Comparison of ENCODE assay signal across 8 mouse cellular contexts in the genomic region with DNA sequence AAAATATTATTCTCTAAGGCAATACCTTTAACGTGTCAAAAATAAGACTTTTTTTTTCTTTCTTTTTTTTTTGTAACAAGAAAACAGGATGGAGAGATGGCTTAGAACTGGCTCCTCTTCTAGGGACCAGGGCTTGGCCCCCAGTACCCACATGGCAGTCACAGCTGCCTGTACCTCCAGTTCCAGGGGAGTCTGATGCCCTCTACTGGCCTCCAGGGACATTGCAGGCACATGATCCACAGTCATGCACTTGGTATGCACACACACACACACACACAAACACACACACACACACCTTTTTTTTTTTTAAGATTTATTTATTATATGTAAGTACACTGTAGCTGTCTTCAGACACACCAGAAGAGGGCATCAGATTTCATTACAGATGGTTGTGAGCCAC. TPM values are rescaled to one million over a fixed set of nuclear protein-coding genes. Genes with fewer than 3 reads are reported as not detected.
A peak's percentile ranks its signal among the peaks of the same experiment; 100 is the strongest.
DNase-seq lines count a peak whose midpoint lies in the region; ATAC-seq and TF ChIP-seq lines count a peak whose summit lies in the region.

No protein-coding gene starts in this region.

- ATAC-seq in liver, embryonic 11.5 days (replicated peaks; ENCODE audit: low FRiP score): no peak
- no peak for ATAC-seq in Patski
- no peak for ATAC-seq in liver, embryonic 14.5 days (ENCODE audit: insufficient read depth)

- H3K27me3 ChIP-seq in liver, adult 2 months (ENCODE audit: control insufficient read depth, insufficient read depth, low read length): no peaks in the 10 kb centered on the region
- no peaks in the 10 kb centered on the region for H3K27me3 ChIP-seq in liver, embryonic 11.5 days (replicated peaks; ENCODE audit: control insufficient read depth, insufficient read depth, low read length)
- H3K27me3 ChIP-seq in CH12.LX (replicated peaks) (no peaks in the 10 kb centered on the region), Patski (no peaks in the 10 kb centered on the region)
- no peaks in the 10 kb centered on the region for H3K27me3 ChIP-seq in liver, embryonic 14.5 days (ENCODE audit: control insufficient read depth, insufficient read depth, low read length)

- no peaks in the 10 kb centered on the region for H3K4me1 ChIP-seq in liver, adult 2 months (ENCODE audit: control insufficient read depth, insufficient read depth, low read length)
- H3K4me1 ChIP-seq in liver, embryonic 11.5 days (replicated peaks; ENCODE audit: control insufficient read depth, insufficient read depth, low read length): peaks cover 3% of the 10 kb centered on the region; the same call in 1 of the 2 replicates
- H3K4me1 ChIP-seq in CH12.LX (ENCODE audit: control insufficient read depth in 1 of 2, insufficient read depth in 2 of 2): peaks cover 3 to 15% of the 10 kb centered on the region in 2 experiments; a peak in 3 of 4 replicates
- no peaks in the 10 kb centered on the region for H3K4me1 ChIP-seq in liver, embryonic 14.5 days (replicated peaks; ENCODE audit: control insufficient read depth in 2 of 2, insufficient read depth in 2 of 2, low read length in 1 of 2)

- DNase-seq in liver, adult 2 months (ENCODE audit: extremely low read depth, low read depth, low spot score): no peak
- no peak for DNase-seq in liver, embryonic 11.5 days (ENCODE audit: low spot score)
- DNase-seq in CH12.LX (ENCODE audit: extremely low read depth) (peak; percentile 35), Patski (ENCODE audit: low read depth, low spot score) (no peak)
- peak in 1 of 3 experiments; percentile 33 for DNase-seq in liver, embryonic 14.5 days (ENCODE audit: low read depth in 3 of 3, low spot score in 3 of 3)
- no peak for DNase-seq in adrenal gland, postnatal 14 days
- DNase-seq in gastrocnemius, adult 8-10 months (ENCODE audit: low spot score in 2 of 2): no peak
- DNase-seq in layer of hippocampus, postnatal 10 days (ENCODE audit: low spot score in 2 of 2): no peak

- CTCF ChIA-PET in Patski (lab: Charles Lee): interaction anchor here (1.3 kb wide), 1 partner anchor 50 kb away, joined by 4 read pairs; no protein-coding TSS in a partner anchor

- dilution Hi-C loops in CH12.LX (cut with MboI; ENCODE audit: extremely low pct_ligation_motif_present, extremely low pct_unique_long_range_greater_than_20kb, low sequenced_read_pairs): no loop called here

- peak; percentile 81 for TF ChIP-seq CTCF in liver, adult 2 months (IDR thresholded peaks at IDR 0.05; ENCODE audit: low read depth, low read length)
- TF ChIP-seq CTCF in CH12.LX (conservative IDR thresholded peaks at IDR 0.05 in 1 of 2, IDR thresholded peaks at IDR 0.05 in 1 of 2; ENCODE audit: low read depth in 2 of 2, low read length in 2 of 2) (peak in 1 of 2 experiments; percentile 59; a peak in 2 of 4 replicates), Patski (IDR thresholded peaks at IDR 0.05) (peak; percentile 71)
- TF ChIP-seq CTCF in liver, embryonic 14.5 days (IDR thresholded peaks at IDR 0.05; ENCODE audit: low read depth): peak; percentile 90

- H3K9me3 ChIP-seq in liver, embryonic 11.5 days (ENCODE audit: control insufficient read depth, low read length): no peaks in the 10 kb centered on the region
- H3K9me3 ChIP-seq in CH12.LX (replicated peaks; ENCODE audit: low read length): no peaks in the 10 kb centered on the region
- no peaks in the 10 kb centered on the region for H3K9me3 ChIP-seq in liver, embryonic 14.5 days (ENCODE audit: control insufficient read depth, low read length)

- no peak overlapping the region for H3K9ac ChIP-seq in liver, adult 2 months (ENCODE audit: low read depth, low read length)
- no peak overlapping the region for H3K9ac ChIP-seq in liver, embryonic 11.5 days (ENCODE audit: low read depth, low read length)
- H3K9ac ChIP-seq in CH12.LX (ENCODE audit: insufficient read depth, low read depth): no peak overlapping the region
- no peak overlapping the region for H3K9ac ChIP-seq in liver, embryonic 14.5 days (replicated peaks)

- peak; percentile 49 for TF ChIP-seq RAD21 in CH12.LX (IDR thresholded peaks at IDR 0.05; ENCODE audit: low read depth, low read length)

- WGBS in liver, adult 2 months: 98% methylated on average over 1 of the region's 1 CpGs
- 88% methylated on average over 1 of the region's 1 CpGs for WGBS in liver, embryonic 11.5 days
- 75% methylated on average over 1 of the region's 1 CpGs for WGBS in liver, embryonic 14.5 days (ENCODE audit: insufficient replicate concordance)

- peaks cover 8% of the 10 kb centered on the region for H3K36me3 ChIP-seq in liver, adult 2 months (ENCODE audit: control insufficient read depth, insufficient read depth, low read length)
- H3K36me3 ChIP-seq in liver, embryonic 11.5 days (ENCODE audit: control insufficient read depth, insufficient read depth, low read length): peaks cover 17% of the 10 kb centered on the region
- peaks cover 22 to 54% of the 10 kb centered on the region in 2 experiments for H3K36me3 ChIP-seq in CH12.LX (replicated peaks in 1 of 2; ENCODE audit: control insufficient read depth in 1 of 2, insufficient read depth in 1 of 2, low read length in 1 of 2)
- H3K36me3 ChIP-seq in liver, embryonic 14.5 days (replicated peaks; ENCODE audit: control insufficient read depth, insufficient read depth, low read depth): no peaks in the 10 kb centered on the region; the same call in 1 of the 2 replicates

- no peak overlapping the region; the same call in 1 of the 2 replicates for H3K4me3 ChIP-seq in liver, adult 2 months (ENCODE audit: insufficient read depth, low read depth, low read length)
- H3K4me3 ChIP-seq in liver, embryonic 11.5 days (ENCODE audit: low read depth, low read length): no peak overlapping the region
- no peak overlapping the region for H3K4me3 ChIP-seq in CH12.LX (replicated peaks in 1 of 3; ENCODE audit: low read depth in 2 of 3, low read length in 2 of 3, poor library complexity in 1 of 3)
- H3K4me3 ChIP-seq in liver, embryonic 14.5 days (ENCODE audit: insufficient read depth in 1 of 2, low read depth in 2 of 2, low read length in 2 of 2): no peak overlapping the region

- H3K27ac ChIP-seq in liver, adult 2 months (replicated peaks; ENCODE audit: insufficient read depth, low read depth, low read length): no peak overlapping the region
- H3K27ac ChIP-seq in liver, embryonic 11.5 days (ENCODE audit: low read depth, low read length): no peak overlapping the region
- H3K27ac ChIP-seq in CH12.LX (ENCODE audit: insufficient read depth, low read depth): no peak overlapping the region
- no peak overlapping the region for H3K27ac ChIP-seq in liver, embryonic 14.5 days

- in situ Hi-C loops in CH12.LX (cut with MboI; ENCODE audit: low pct_ligation_motif_present, low pct_unique_long_range_greater_than_20kb, low sequenced_read_pairs) (no loop called here), Patski (cut with MboI; ENCODE audit: low pct_unique_long_range_greater_than_20kb) (no loop called here)

- TF ChIP-seq POLR2A in liver, adult 2 months (IDR thresholded peaks at IDR 0.05; ENCODE audit: extremely low read depth, insufficient read depth, low read length): no peak
- TF ChIP-seq POLR2A in CH12.LX (IDR thresholded peaks at IDR 0.05; ENCODE audit: low read depth, low read length): no peak

- no peaks in the 10 kb centered on the region for H3K79me2 ChIP-seq in liver, adult 2 months (ENCODE audit: control insufficient read depth, insufficient read depth, low read length)
- H3K79me2 ChIP-seq in CH12.LX (replicated peaks; ENCODE audit: control insufficient read depth, extremely low read depth, insufficient read depth, poor library complexity, severe bottlenecking): no peaks in the 10 kb centered on the region

- POLR2A ChIA-PET in Patski (lab: Charles Lee): interaction anchor here (0.7 to 2.5 kb wide), 2 partner anchors 12 to 731 kb away, joined by 3 to 8 read pairs; no protein-coding TSS in a partner anchor

- H3K4me2 ChIP-seq in liver, embryonic 11.5 days: no peak overlapping the region
- no peak overlapping the region for H3K4me2 ChIP-seq in CH12.LX (ENCODE audit: insufficient read depth, low read depth, poor library complexity, severe bottlenecking)
- H3K4me2 ChIP-seq in liver, embryonic 14.5 days (ENCODE audit: low read depth): no peak overlapping the region

- TF ChIP-seq EP300 in CH12.LX (IDR thresholded peaks at IDR 0.05; ENCODE audit: low read length): no peak
- TF ChIP-seq EP300 in liver, embryonic 14.5 days (IDR thresholded peaks at IDR 0.05; ENCODE audit: low read depth): no peak

RNA-seq across cellular contexts. Expression of a gene that starts 20.5 kb away (rescaled TPM):
- 8.3 and 8.6 TPM in 2 replicates for total RNA-seq in liver, adult 2 months (2014; rRNA removed)
- polyA plus RNA-seq in liver, adult 2 months (2012; rRNA removed): 8.2 and 9.8 TPM in 2 replicates
- polyA plus RNA-seq in liver, embryonic 11.5 days (2014; fragmentation: Nextera tagmentation; extraction: Ambion mirVana): 28.1 and 28.3 TPM in 2 replicates
- 14.6 and 15.3 TPM in 2 replicates for total RNA-seq in CH12.LX (2012; rRNA removed)
- total RNA-seq in CH12.LX (2014; rRNA removed): 12.9 and 13.3 TPM in 2 replicates
- 22.5 and 23.1 TPM in 2 replicates for polyA plus RNA-seq in CH12.LX (2012; ENCODE audit: insufficient read length, low read depth)
- polyA plus RNA-seq in Patski (2021): 66.2 TPM
- 6.0 and 9.2 TPM in 2 replicates for polyA plus RNA-seq in liver, embryonic 14.5 days (2012; rRNA removed)
- polyA plus RNA-seq in liver, embryonic 14.5 days (2014; fragmentation: Nextera tagmentation; extraction: Ambion mirVana): 11.5 and 13.5 TPM in 2 replicates
- total RNA-seq in adrenal gland, postnatal 14 days (2021): 34.8 and 38.5 TPM in 2 replicates
- 10 to 100 TPM; 26.1 to 30.2 (median 28.2) TPM for total RNA-seq in gastrocnemius, adult 8-10 months (2022)
- 100 to 1,000 TPM; 140 to 141 TPM for total RNA-seq in layer of hippocampus, postnatal 10 days (2021)

RNA-seq across cellular contexts. Expression of a gene that starts 30.5 kb away (rescaled TPM):
- total RNA-seq in liver, adult 2 months (2014; rRNA removed): 11.9 and 15.9 TPM in 2 replicates
- polyA plus RNA-seq in liver, adult 2 months (2012; rRNA removed): 4.3 and 5.0 TPM in 2 replicates
- polyA plus RNA-seq in liver, embryonic 11.5 days (2014; fragmentation: Nextera tagmentation; extraction: Ambion mirVana): 59.2 and 66.1 TPM in 2 replicates
- total RNA-seq in CH12.LX (2012; rRNA removed) (334 and 519 TPM in 2 replicates), CH12.LX (2014; rRNA removed) (516 and 530 TPM in 2 replicates)
- polyA plus RNA-seq in CH12.LX (2012; ENCODE audit: insufficient read length, low read depth) (154 and 189 TPM in 2 replicates), Patski (2021) (not detected)
- polyA plus RNA-seq in liver, embryonic 14.5 days (2012; rRNA removed): 23.3 and 23.7 TPM in 2 replicates
- 73.2 and 82.6 TPM in 2 replicates for polyA plus RNA-seq in liver, embryonic 14.5 days (2014; fragmentation: Nextera tagmentation; extraction: Ambion mirVana)
- total RNA-seq in adrenal gland, postnatal 14 days (2021): 41.1 and 64.5 TPM in 2 replicates
- total RNA-seq in gastrocnemius, adult 8-10 months (2022): 10 to 100 TPM in 1 of 4 experiments, 1 to 10 TPM in 3; 7.1 to 11.8 (median 8.6) TPM
- total RNA-seq in layer of hippocampus, postnatal 10 days (2021): 10 to 100 TPM in 1 of 2 experiments, 1 to 10 TPM in 1; 9.3 to 10.3 TPM

RNA-seq across cellular contexts. Expression of a gene that starts 44.3 kb away (rescaled TPM):
- 10.9 and 11.8 TPM in 2 replicates for total RNA-seq in liver, adult 2 months (2014; rRNA removed)
- 5.8 and 7.2 TPM in 2 replicates for polyA plus RNA-seq in liver, adult 2 months (2012; rRNA removed)
- polyA plus RNA-seq in liver, embryonic 11.5 days (2014; fragmentation: Nextera tagmentation; extraction: Ambion mirVana): 72.8 and 74.4 TPM in 2 replicates
- 145 and 208 TPM in 2 replicates for total RNA-seq in CH12.LX (2012; rRNA removed)
- 110 and 114 TPM in 2 replicates for total RNA-seq in CH12.LX (2014; rRNA removed)
- polyA plus RNA-seq in CH12.LX (2012; ENCODE audit: insufficient read length, low read depth): 327 and 354 TPM in 2 replicates
- polyA plus RNA-seq in Patski (2021): 54.4 TPM
- polyA plus RNA-seq in liver, embryonic 14.5 days (2012; rRNA removed): 17.7 and 31.5 TPM in 2 replicates
- polyA plus RNA-seq in liver, embryonic 14.5 days (2014; fragmentation: Nextera tagmentation; extraction: Ambion mirVana): 19.2 and 20.3 TPM in 2 replicates
- 74.2 and 78.8 TPM in 2 replicates for total RNA-seq in adrenal gland, postnatal 14 days (2021)
- total RNA-seq in gastrocnemius, adult 8-10 months (2022): 10 to 100 TPM; 28.1 to 37.7 (median 31.0) TPM
- total RNA-seq in layer of hippocampus, postnatal 10 days (2021): 10 to 100 TPM; 34.9 to 35.0 TPM
